Mouse (Mus musculus): ENCODE measurements around the gene Aebp2. TPM values are rescaled to one million over a fixed set of nuclear protein-coding genes. Genes with fewer than 3 reads are reported as not detected.
"Not testable (repeated sequence)": the region's sequence is repeated elsewhere in the genome, so short reads cannot be mapped to it uniquely, and the experiment has no call there.

Aebp2 gene
- polyA plus RNA-seq, 1 experiment from 2014 or later: 10.8 TPM

DNA sequence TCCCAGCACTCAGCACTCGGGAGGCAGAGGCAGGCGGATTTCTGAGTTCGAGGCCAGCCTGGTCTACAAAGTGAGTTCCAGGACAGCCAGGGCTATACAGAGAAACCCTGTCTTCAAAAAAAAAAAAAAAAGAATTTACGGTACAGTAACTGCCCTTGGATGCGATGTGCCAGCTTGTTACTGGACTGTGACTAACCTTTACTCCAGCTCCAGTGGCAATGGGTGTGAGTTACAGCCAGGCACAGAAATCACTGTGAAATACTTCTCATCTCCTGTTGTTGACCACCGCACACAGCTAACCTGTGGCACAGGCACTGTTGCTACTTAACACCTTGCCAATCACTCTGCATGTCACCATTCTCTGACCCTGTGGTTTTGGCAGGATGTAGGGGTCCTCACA is 26.9 kb upstream of the Aebp2 start:
- 92% methylated on average over 6 of the region's 6 CpGs for WGBS
- H3K4me3 ChIP-seq; H3K4me1 ChIP-seq (replicated peaks); ATAC-seq (ENCODE audit: insufficient number of reproducible peaks, low FRiP score); H3K9me3 ChIP-seq (replicated peaks); H3K4me2 ChIP-seq; H3K9ac ChIP-seq; H3K27ac ChIP-seq (ENCODE audit: poor library complexity, severe bottlenecking); H3K27me3 ChIP-seq (replicated peaks): not testable (repeated sequence)
- peaks cover 58% of the 10 kb centered on the region for H3K36me3 ChIP-seq

DNA sequence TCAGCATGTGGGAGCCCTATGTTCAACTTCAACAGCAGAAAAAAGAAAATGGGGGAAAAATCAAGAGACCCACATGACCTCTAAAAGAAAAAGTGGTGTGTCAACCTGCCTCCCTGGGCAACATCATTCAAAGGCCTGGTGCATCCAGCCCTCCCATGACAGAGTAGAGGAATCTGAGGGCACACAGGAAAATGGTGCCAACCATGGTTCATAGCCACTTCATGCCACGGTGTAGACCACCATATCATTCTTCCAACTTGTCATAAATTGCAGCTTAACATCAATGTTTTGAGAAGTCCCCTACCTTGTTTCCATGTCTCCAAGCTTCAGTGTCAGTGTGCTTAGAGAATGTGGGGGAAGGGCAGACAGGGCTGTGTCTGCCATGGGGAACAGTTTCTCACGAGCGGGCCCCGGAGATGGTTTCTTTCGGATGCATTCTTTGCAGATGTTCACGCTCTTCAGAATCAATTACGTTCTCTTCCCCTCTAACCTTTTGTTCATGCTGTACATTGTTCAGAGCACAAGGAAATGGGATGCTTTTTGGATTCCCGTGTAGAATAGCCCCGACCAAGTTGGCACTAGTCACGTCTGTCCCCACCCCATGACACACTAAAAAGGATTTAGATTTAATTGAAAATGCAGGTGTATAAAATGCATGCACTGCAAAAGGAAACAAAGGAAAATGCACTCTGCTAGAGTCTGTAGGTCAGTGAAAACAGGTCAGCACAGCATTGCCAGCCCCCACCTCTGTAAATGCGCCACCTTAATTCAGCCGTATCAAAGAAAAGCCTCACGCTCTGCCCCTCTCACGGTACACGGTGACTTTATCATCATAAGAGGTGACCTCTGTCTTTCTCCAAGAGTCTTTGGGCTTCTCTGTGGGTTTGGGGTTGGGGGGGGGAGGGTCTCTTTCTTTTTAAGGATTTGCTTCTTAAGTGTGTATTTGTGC is 24.8 kb upstream of the Aebp2 start:
- H3K4me1 ChIP-seq (replicated peaks): no peaks in the 10 kb centered on the region
- H3K9ac ChIP-seq: no peak overlapping the region
- no peak for ATAC-seq (ENCODE audit: insufficient number of reproducible peaks, low FRiP score)
- no peaks in the 10 kb centered on the region for H3K27me3 ChIP-seq (replicated peaks)
- WGBS: 90% methylated on average over 15 of the region's 15 CpGs
- no peaks in the 10 kb centered on the region for H3K9me3 ChIP-seq (replicated peaks)
- H3K36me3 ChIP-seq: peaks cover 40% of the 10 kb centered on the region
- no peak overlapping the region for H3K4me2 ChIP-seq
- no peak overlapping the region for H3K27ac ChIP-seq (ENCODE audit: poor library complexity, severe bottlenecking)
- no peak overlapping the region for H3K4me3 ChIP-seq

DNA sequence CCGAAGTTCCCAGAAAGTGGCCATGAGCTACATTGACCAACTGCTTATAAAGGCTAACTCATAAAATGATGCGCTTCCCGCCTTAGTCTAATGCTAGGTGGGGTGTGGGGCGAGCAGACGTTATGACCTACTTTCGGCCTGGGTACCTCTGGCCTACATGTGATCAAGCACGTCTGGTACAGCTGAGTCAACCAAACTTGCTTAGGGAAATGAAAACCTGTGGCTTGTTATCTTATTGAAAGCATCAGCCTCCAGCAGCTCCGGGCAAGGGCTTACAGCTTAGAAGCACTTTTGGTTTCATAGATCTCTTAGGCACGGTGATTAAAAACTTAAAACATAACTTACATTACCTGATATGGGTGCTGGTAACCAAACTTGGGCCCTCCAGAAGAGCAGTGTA is 23.9 kb upstream of the Aebp2 start:
- H3K27ac ChIP-seq (ENCODE audit: poor library complexity, severe bottlenecking): no peak overlapping the region
- H3K4me2 ChIP-seq: no peak overlapping the region
- no peak for ATAC-seq (ENCODE audit: insufficient number of reproducible peaks, low FRiP score)
- H3K9me3 ChIP-seq (replicated peaks): no peaks in the 10 kb centered on the region
- H3K4me1 ChIP-seq (replicated peaks): no peaks in the 10 kb centered on the region
- H3K36me3 ChIP-seq: peaks cover 31% of the 10 kb centered on the region
- 86% methylated on average over 9 of the region's 9 CpGs for WGBS
- no peak overlapping the region for H3K9ac ChIP-seq
- no peak overlapping the region for H3K4me3 ChIP-seq
- no peaks in the 10 kb centered on the region for H3K27me3 ChIP-seq (replicated peaks)

DNA sequence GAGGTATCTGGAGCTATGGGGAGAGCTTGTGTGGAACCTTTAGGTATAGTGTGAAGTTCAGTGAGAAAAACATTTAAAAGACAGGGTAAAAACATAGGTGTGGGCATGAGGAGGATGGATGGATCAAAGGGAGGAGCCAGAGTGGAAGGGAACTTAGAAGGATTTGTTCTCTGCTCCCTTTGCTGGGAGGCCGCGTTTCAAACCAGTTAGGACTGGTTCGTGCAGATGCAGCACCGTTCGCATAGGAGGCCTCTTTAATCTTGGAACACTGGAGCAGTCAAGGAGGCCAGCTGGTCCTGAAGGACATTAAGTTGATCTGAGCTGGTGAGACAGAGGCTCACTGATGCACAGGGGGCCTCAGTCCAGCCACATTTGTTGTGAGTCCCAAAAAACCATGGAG is 23.1 kb upstream of the Aebp2 start:
- no peak overlapping the region for H3K4me3 ChIP-seq
- no peaks in the 10 kb centered on the region for H3K4me1 ChIP-seq (replicated peaks)
- H3K27me3 ChIP-seq (replicated peaks): no peaks in the 10 kb centered on the region
- H3K4me2 ChIP-seq: no peak overlapping the region
- no peaks in the 10 kb centered on the region for H3K9me3 ChIP-seq (replicated peaks)
- ATAC-seq (ENCODE audit: insufficient number of reproducible peaks, low FRiP score): no peak
- H3K9ac ChIP-seq: no peak overlapping the region
- WGBS: 80% methylated on average over 5 of the region's 5 CpGs
- no peak overlapping the region for H3K27ac ChIP-seq (ENCODE audit: poor library complexity, severe bottlenecking)
- H3K36me3 ChIP-seq: peaks cover 23% of the 10 kb centered on the region

GRCm38 (mm10) chr6:140600671-140601070 is 21.8 kb upstream of the Aebp2 start:
- H3K4me3 ChIP-seq; H3K9me3 ChIP-seq (replicated peaks); H3K9ac ChIP-seq; H3K4me1 ChIP-seq (replicated peaks); H3K27me3 ChIP-seq (replicated peaks); H3K4me2 ChIP-seq; ATAC-seq (ENCODE audit: insufficient number of reproducible peaks, low FRiP score); H3K27ac ChIP-seq (ENCODE audit: poor library complexity, severe bottlenecking): not testable (repeated sequence)
- peaks cover 15% of the 10 kb centered on the region for H3K36me3 ChIP-seq
- 89% methylated on average over 8 of the region's 8 CpGs for whole genome bisulfite sequencing

DNA sequence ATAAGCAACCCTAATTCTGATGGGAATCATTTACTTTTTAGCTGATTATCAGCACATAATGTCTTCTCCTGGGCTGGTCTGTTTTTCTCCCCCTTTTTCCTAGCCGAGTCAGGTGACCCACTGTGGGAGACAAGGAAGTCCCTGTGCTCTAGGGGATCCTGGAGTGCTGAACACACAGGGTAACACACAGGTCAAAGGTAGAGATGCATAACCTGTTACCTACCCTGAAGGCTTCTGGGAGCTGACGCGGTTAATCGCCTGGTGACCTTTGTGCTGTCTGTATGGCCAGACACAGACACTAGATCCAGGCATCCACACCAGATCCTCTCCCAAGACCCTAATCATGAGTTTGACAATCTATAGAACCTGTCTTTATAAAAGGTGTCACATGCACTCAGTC is 21.3 kb upstream of the Aebp2 start:
- WGBS: 86% methylated on average over 4 of the region's 4 CpGs
- no peaks in the 10 kb centered on the region for H3K4me1 ChIP-seq (replicated peaks)
- no peak overlapping the region for H3K4me2 ChIP-seq
- H3K9ac ChIP-seq: no peak overlapping the region
- H3K36me3 ChIP-seq: peaks cover 10% of the 10 kb centered on the region
- no peak overlapping the region for H3K27ac ChIP-seq (ENCODE audit: poor library complexity, severe bottlenecking)
- no peaks in the 10 kb centered on the region for H3K9me3 ChIP-seq (replicated peaks)
- H3K4me3 ChIP-seq: no peak overlapping the region
- no peaks in the 10 kb centered on the region for H3K27me3 ChIP-seq (replicated peaks)
- no peak for ATAC-seq (ENCODE audit: insufficient number of reproducible peaks, low FRiP score)

GRCm38 (mm10) chr6:140603228-140603944 is 19.1 kb upstream of the Aebp2 start:
- WGBS: 24% methylated on average over 8 of the region's 8 CpGs
- no peaks in the 10 kb centered on the region for H3K27me3 ChIP-seq (replicated peaks)
- ATAC-seq (ENCODE audit: insufficient number of reproducible peaks, low FRiP score): no peak
- no peaks in the 10 kb centered on the region for H3K9me3 ChIP-seq (replicated peaks)
- H3K36me3 ChIP-seq: no peaks in the 10 kb centered on the region
- H3K9ac ChIP-seq: no peak overlapping the region
- H3K4me1 ChIP-seq (replicated peaks): no peaks in the 10 kb centered on the region
- H3K4me3 ChIP-seq: no peak overlapping the region
- H3K27ac ChIP-seq (ENCODE audit: poor library complexity, severe bottlenecking): no peak overlapping the region
- no peak overlapping the region for H3K4me2 ChIP-seq

GRCm38 (mm10) chr6:140605173-140605572 is 17.3 kb upstream of the Aebp2 start:
- H3K9ac ChIP-seq; H3K4me1 ChIP-seq (replicated peaks); H3K4me2 ChIP-seq; H3K36me3 ChIP-seq; H3K4me3 ChIP-seq; H3K9me3 ChIP-seq (replicated peaks); H3K27ac ChIP-seq (ENCODE audit: poor library complexity, severe bottlenecking); ATAC-seq (ENCODE audit: insufficient number of reproducible peaks, low FRiP score); H3K27me3 ChIP-seq (replicated peaks): not testable (repeated sequence)
- 86% methylated on average over 5 of the region's 5 CpGs for WGBS

GRCm38 (mm10) chr6:140605732-140606131 is 16.7 kb upstream of the Aebp2 start:
- Histone ChIP-seq H3K27me3 (replicated peaks) (no peaks in the 10 kb centered on the region), H3K9ac (no peak overlapping the region), H3K4me3 (no peak overlapping the region), H3K4me1 (replicated peaks) (no peaks in the 10 kb centered on the region), H3K4me2 (no peak overlapping the region), H3K27ac (ENCODE audit: poor library complexity, severe bottlenecking) (no peak overlapping the region), H3K36me3 (no peaks in the 10 kb centered on the region), H3K9me3 (replicated peaks) (no peaks in the 10 kb centered on the region)
- no peak for ATAC-seq (ENCODE audit: insufficient number of reproducible peaks, low FRiP score)
- WGBS: 70% methylated on average over 3 of the region's 3 CpGs

GRCm38 (mm10) chr6:140606534-140606933 is 15.9 kb upstream of the Aebp2 start:
- no peak for ATAC-seq (ENCODE audit: insufficient number of reproducible peaks, low FRiP score)
- H3K4me2 ChIP-seq: no peak overlapping the region
- H3K9ac ChIP-seq: no peak overlapping the region
- no peak overlapping the region for H3K27ac ChIP-seq (ENCODE audit: poor library complexity, severe bottlenecking)
- H3K36me3 ChIP-seq: no peaks in the 10 kb centered on the region
- no peaks in the 10 kb centered on the region for H3K4me1 ChIP-seq (replicated peaks)
- H3K4me3 ChIP-seq: no peak overlapping the region
- 71% methylated on average over 10 of the region's 10 CpGs for WGBS
- H3K27me3 ChIP-seq (replicated peaks): no peaks in the 10 kb centered on the region
- no peaks in the 10 kb centered on the region for H3K9me3 ChIP-seq (replicated peaks)

DNA sequence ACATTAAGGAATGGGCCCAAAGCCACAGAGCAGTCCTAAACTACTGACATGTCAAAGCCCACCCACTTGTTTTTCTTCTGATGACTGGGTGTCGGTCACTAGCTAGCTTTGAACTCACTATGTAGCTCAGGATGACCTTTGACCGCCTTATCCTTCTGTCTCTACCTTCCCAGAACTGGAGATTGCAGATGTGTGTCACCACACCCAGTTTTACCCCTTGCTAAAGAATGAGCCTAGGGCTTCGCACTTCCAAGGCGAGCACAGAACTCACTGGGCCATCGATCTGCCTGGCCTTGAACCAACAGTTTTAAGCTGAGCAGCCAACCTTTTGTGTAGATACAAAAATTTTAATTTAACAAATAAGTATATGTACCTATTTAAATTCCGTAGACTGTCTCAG is 13.8 kb upstream of the Aebp2 start:
- no peak overlapping the region for H3K4me2 ChIP-seq
- WGBS: 87% methylated on average over 6 of the region's 6 CpGs
- ATAC-seq (ENCODE audit: insufficient number of reproducible peaks, low FRiP score): no peak

More for the DNA sequence above, 13.8 kb upstream of the Aebp2 start:
- Histone ChIP-seq H3K9ac (no peak overlapping the region), H3K9me3 (replicated peaks) (no peaks in the 10 kb centered on the region), H3K27me3 (replicated peaks) (no peaks in the 10 kb centered on the region), H3K4me1 (replicated peaks) (no peaks in the 10 kb centered on the region), H3K27ac (ENCODE audit: poor library complexity, severe bottlenecking) (no peak overlapping the region), H3K36me3 (no peaks in the 10 kb centered on the region), H3K4me3 (no peak overlapping the region)
